Mouse (Mus musculus) intestine, postnatal 0 days (tissue): ENCODE results near the gene Olfr173. TPM values are rescaled to one million over a fixed set of nuclear protein-coding genes. Genes with fewer than 3 reads are reported as not detected.

Source experiments
- ATAC-seq: fragments of 200-750 bp; cut with Nextera tagmentation; 2 replicates; pipeline ENCODE4 v1.8.0; 2017; ENCODE audit warnings: mild to moderate bottlenecking, moderate TSS enrichment, moderate library complexity
- H3K27ac ChIP-seq: fragments of 300-500 bp; sonication (generic); 2 replicates; pipeline ENCODE4 v1.5.1; 2014; ENCODE audit warnings: mild to moderate bottlenecking, low read depth, low read length, moderate library complexity
- H3K27me3 ChIP-seq: fragments of 300-500 bp; sonication (generic); replicated peaks from 2 replicates; pipeline ENCODE4 v1.6.1; 2014; ENCODE audit warnings: low read length, mixed read lengths; ENCODE audit not compliant: control insufficient read depth, insufficient read depth
- H3K36me3 ChIP-seq: fragments of 300-500 bp; sonication (generic); 2 replicates; pipeline ENCODE4 v1.6.1; 2014; ENCODE audit warnings: mild to moderate bottlenecking, moderate library complexity; ENCODE audit not compliant: control insufficient read depth, insufficient read depth
- H3K4me1 ChIP-seq: fragments of 300-500 bp; sonication (generic); replicated peaks from 2 replicates; pipeline ENCODE4 v1.6.1; 2014; ENCODE audit warnings: antibody characterized with exemption, low read length, mixed read lengths; ENCODE audit not compliant: control insufficient read depth, insufficient read depth
- H3K4me2 ChIP-seq: fragments of 300-500 bp; sonication (generic); replicated peaks from 2 replicates; pipeline ENCODE4 v1.6.1; 2014; ENCODE audit warnings: low read depth, mild to moderate bottlenecking, moderate library complexity
- H3K4me3 ChIP-seq: fragments of 300-500 bp; sonication (generic); 2 replicates; pipeline ENCODE4 v1.5.1; 2014; ENCODE audit warnings: low read depth, low read length
- H3K9ac ChIP-seq: fragments of 300-500 bp; sonication (generic); 2 replicates; pipeline ENCODE4 v1.6.1; 2014; ENCODE audit warnings: mild to moderate bottlenecking, low read depth, low read length
- H3K9me3 ChIP-seq: fragments of 300-500 bp; sonication (generic); 2 replicates; pipeline ENCODE4 v1.6.1; 2016; ENCODE audit warnings: mixed run types; ENCODE audit not compliant: control insufficient read depth
- CTCF ChIP-seq: sonication (generic); IDR thresholded peaks from 2 replicates; pipeline ENCODE4 v1.5.1; 2016; ENCODE audit warnings: low read depth, mild to moderate bottlenecking, control low read depth, antibody characterized with exemption, moderate library complexity
- WGBS: fragments of 180-500 bp; shearing (Covaris S2); extraction: QIAGEN DNeasy Blood & Tissue Kit; methylation state at CpG from one replicate; pipeline ENCODE4 v1.1.7; 2014; 5-methylcytosine and 5-hydroxymethylcytosine counted together
- microRNA-seq: library from miRNA; unstranded; fragments of <30 nt; microRNA quantifications from one replicate; pipeline ENCODE4, GENCODE M21; 2016
- polyA plus RNA-seq: library from polyadenylated mRNA; unstranded; fragments of >200 nt; fragmentation: Nextera tagmentation; extraction: Ambion mirVana; gene quantifications from 2 replicates; pipeline ENCODE4 v1.2.1, GENCODE M21; 2015

Olfr173 gene
- not detected in 2 replicates for polyA plus RNA-seq

DNA sequence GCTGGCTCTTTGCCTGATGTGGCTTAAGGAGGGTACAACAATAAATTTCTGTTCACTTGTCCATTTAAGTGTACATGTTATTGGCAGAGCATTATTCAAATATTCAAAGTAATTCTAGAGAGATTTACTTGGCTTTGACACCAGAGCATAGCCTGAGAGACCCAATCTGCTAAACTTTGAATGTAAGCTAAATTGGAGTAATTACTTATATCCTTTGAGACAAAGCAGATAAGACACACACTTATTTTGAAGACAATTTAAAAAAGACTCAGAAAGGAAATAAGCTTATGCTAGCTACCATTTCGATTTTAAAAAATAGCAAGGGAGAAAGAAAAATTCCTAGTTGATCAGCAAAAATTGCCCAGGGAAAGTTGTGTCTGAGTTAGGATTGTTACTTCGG, at the start of gene Olfr173:
Olfr173 (minus strand) TSS at position 101 of the 400 bp plus-strand sequence.
- Histone ChIP-seq H3K9me3 (no peaks in the 10 kb centered on the region), H3K36me3 (no peaks in the 10 kb centered on the region), H3K4me1 (no peaks in the 10 kb centered on the region), H3K4me3 (no peak within 1 kb of the TSS), H3K4me2 (no peak within 1 kb of the TSS), H3K9ac (no peak within 1 kb of the TSS), H3K27ac (no peak within 1 kb of the TSS), H3K27me3 (no peaks in the 10 kb centered on the region)
- 74% methylated on average over 2 of the region's 2 CpGs for WGBS
- ATAC-seq = no peak
- TF ChIP-seq CTCF = no peak

DNA sequence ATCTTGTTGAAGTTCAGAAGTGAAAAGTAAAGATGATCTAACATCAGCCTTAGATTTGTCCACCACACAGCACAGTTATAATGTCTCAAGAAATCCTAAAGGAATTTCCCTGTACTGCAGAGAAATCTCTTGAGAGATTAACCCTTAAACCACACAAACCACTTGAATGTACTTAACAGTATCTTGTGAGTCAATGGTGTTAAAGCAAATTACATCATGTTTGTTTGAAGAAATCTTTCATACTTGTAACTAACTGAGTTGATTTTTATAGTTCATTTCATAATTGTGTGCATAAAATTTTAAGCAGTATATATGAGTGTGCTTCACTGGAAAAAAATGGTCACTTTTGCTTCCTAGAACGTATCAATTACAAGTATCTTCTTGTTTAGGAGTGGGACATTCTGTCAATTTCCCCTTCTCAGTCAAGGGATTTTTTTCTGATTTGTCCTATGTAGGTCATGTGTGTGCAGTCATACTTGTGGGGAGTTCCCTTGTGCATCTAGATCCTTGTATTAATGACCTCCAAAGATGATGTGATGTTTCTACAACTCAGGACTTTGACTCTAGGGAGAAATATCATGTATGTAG, 26.8 kb upstream of the Olfr173 start, which contains the start of gene Olfr175-ps1:
Olfr175-ps1 (minus strand) TSS at position 51 of the 588 bp plus-strand sequence.
- no peak within 1 kb of the TSS for H3K27ac ChIP-seq
- no peak for ATAC-seq
- H3K4me3 ChIP-seq = no peak within 1 kb of the TSS
- no peak for TF ChIP-seq CTCF
- no peaks in the 10 kb centered on the region for H3K4me1 ChIP-seq
- H3K9me3 ChIP-seq = no peaks in the 10 kb centered on the region
- H3K4me2 ChIP-seq = no peak within 1 kb of the TSS
- H3K27me3 ChIP-seq = no peaks in the 10 kb centered on the region
- no peak within 1 kb of the TSS for H3K9ac ChIP-seq
- WGBS = 73% methylated on average over 1 of the region's 1 CpGs
- no peaks in the 10 kb centered on the region for H3K36me3 ChIP-seq

GRCm38 (mm10) chr16:58763076-58763475, 37.0 kb downstream of the Olfr173 start, which contains the start of gene Olfr172:
Gene Olfr172 (minus strand): TSS chr16:58763176.
- Histone ChIP-seq H3K9me3 (no peaks in the 10 kb centered on the region), H3K4me3 (no peak within 1 kb of the TSS), H3K4me2 (no peak within 1 kb of the TSS), H3K4me1 (no peaks in the 10 kb centered on the region), H3K9ac (no peak within 1 kb of the TSS), H3K27ac (no peak within 1 kb of the TSS), H3K36me3 (no peaks in the 10 kb centered on the region), H3K27me3 (no peaks in the 10 kb centered on the region)
- TF ChIP-seq CTCF = no peak
- 84% methylated on average over 1 of the region's 1 CpGs for WGBS
- ATAC-seq = no peak

DNA sequence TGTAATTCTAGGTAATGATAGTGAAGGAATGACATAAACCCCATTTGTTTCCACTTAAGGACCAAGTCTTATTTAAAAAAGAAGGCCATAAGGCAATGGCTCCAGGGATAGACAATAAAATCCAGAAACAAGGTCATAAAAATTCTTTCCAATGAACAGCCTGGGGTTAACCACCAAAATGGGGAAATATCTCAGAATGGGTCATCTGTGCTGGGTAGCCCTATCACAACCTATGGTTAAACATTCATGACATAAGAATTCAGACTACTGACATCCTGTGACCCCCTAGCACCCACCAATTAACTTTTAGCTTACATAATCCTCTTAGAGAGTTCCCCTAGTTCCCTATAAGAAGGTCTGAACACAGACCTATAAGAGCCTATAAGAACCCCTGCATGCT, 43.9 kb downstream of the Olfr173 start:
- Histone ChIP-seq H3K36me3 (no peaks in the 10 kb centered on the region), H3K27ac (no peak overlapping the region), H3K4me3 (no peak overlapping the region), H3K27me3 (no peaks in the 10 kb centered on the region), H3K4me1 (no peaks in the 10 kb centered on the region), H3K9me3 (no peaks in the 10 kb centered on the region), H3K9ac (no peak overlapping the region), H3K4me2 (no peak overlapping the region)
- no peak for ATAC-seq
- no peak for TF ChIP-seq CTCF

GRCm38 (mm10) chr16:58751314-58751713, 48.8 kb downstream of the Olfr173 start:
- Histone ChIP-seq H3K4me2 (no peak overlapping the region), H3K27ac (no peak overlapping the region), H3K4me1 (no peaks in the 10 kb centered on the region), H3K27me3 (no peaks in the 10 kb centered on the region), H3K9me3 (no peaks in the 10 kb centered on the region), H3K9ac (no peak overlapping the region), H3K4me3 (no peak overlapping the region), H3K36me3 (no peaks in the 10 kb centered on the region)
- no peak for ATAC-seq
- TF ChIP-seq CTCF = peak; percentile 79
- 22% methylated on average over 1 of the region's 1 CpGs for WGBS

- WGBS = 68% methylated on average over 4 of the region's 4 CpGs
- H3K27ac ChIP-seq = no peak overlapping the region
- no peak overlapping the region for H3K4me2 ChIP-seq
- no peak overlapping the region for H3K9ac ChIP-seq
- TF ChIP-seq CTCF = no peak
- no peak for ATAC-seq
- H3K27me3 ChIP-seq = no peaks in the 10 kb centered on the region
- no peaks in the 10 kb centered on the region for H3K36me3 ChIP-seq
- no peak overlapping the region for H3K4me3 ChIP-seq
- no peaks in the 10 kb centered on the region for H3K4me1 ChIP-seq
- H3K9me3 ChIP-seq = no peaks in the 10 kb centered on the region
Observed at GRCm38 (mm10) chr16:58746715-58747114, 53.4 kb downstream of the Olfr173 start.

Small RNA genes within 50 kb of the gene (microRNA-seq; reads per million reads assigned to microRNA genes)
- not detected for gene Gm27564

Other genes starting within 250 kb of the Olfr173 start
- not detected in 2 replicates for gene Gm813, start 183.3 kb downstream of the Olfr173 start, polyA plus RNA-seq
- not detected in 2 replicates for gene E330017A01Rik, start 161.5 kb downstream of the Olfr173 start, polyA plus RNA-seq
- 54.5 and 56.7 TPM in 2 replicates for gene Cpox, start 130.0 kb downstream of the Olfr173 start, polyA plus RNA-seq
- 0.20 and 0.34 TPM in 2 replicates for gene Gpr15, start 81.2 kb downstream of the Olfr173 start, polyA plus RNA-seq
- gene Cldnd1, start 72.4 kb downstream of the Olfr173 start, polyA plus RNA-seq = 86.0 and 86.1 TPM in 2 replicates
- gene Olfr172, start 37.1 kb downstream of the Olfr173 start, polyA plus RNA-seq = not detected in 2 replicates
- gene Olfr175-ps1, start 26.5 kb upstream of the Olfr173 start, polyA plus RNA-seq = not detected in 2 replicates
- gene Olfr177, start 74.5 kb upstream of the Olfr173 start, polyA plus RNA-seq = not detected in 2 replicates
- not detected in 2 replicates for gene Olfr178, start 91.8 kb upstream of the Olfr173 start, polyA plus RNA-seq
- not detected in 2 replicates for gene Olfr181, start 128.5 kb upstream of the Olfr173 start, polyA plus RNA-seq
- not detected in 2 replicates for gene Olfr180, start 129.1 kb upstream of the Olfr173 start, polyA plus RNA-seq
- gene Olfr183, start 195.1 kb upstream of the Olfr173 start, polyA plus RNA-seq = not detected in 2 replicates
- not detected in 2 replicates for gene Olfr186, start 230.0 kb upstream of the Olfr173 start, polyA plus RNA-seq
- gene Olfr187, start 239.5 kb upstream of the Olfr173 start, polyA plus RNA-seq = not detected in 2 replicates